Mouse (Mus musculus): ENCODE measurements around the gene Casz1. TPM values are rescaled to one million over a fixed set of nuclear protein-coding genes. Genes with fewer than 3 reads are reported as not detected.
A peak's percentile ranks its signal among the peaks of the same experiment; 100 is the strongest.

Gene Casz1
- total RNA-seq, 2 experiments from 2014 or later: 1.7 to 3.3 TPM

DNA sequence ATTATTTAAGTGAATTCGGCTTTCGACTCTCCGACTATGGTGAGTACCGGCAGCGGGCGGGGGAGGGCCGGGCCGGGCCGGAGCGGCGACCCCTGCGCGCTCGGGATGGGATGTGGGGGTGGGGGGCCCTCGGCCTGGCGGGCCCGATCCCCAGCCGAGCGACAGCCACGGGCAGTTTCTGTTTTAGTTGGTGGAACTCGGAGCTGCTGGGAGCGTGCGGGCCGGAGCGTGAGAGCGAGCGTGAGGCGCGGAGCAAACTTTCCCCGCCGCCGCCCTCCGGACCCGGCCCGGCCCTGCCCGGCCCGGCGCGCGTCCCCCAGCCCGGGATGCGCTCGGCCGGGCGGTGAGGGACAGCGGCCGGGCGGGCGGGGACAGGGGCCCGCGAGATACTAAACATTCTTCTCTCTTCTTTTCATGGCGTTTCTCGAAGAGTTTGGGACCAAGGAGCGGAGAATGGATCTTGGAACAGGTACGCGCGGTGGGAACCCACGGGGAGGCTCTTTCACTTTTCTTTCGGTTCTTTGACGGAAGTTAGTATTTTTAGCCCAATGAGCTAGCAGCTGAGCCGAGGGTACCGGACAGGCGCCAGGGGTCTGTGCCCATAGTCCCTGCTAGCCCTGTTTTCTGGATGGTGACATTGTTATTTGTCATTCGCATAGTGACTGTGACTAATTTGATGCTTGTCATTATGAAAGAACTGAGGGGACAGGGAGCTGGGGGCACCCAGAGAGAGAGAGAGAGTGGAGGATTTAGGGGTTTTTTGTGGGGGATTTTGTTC, 97.2 kb downstream of the Casz1 start:
- ATAC-seq (ENCODE audit: poor library complexity, severe bottlenecking): no peak

DNA sequence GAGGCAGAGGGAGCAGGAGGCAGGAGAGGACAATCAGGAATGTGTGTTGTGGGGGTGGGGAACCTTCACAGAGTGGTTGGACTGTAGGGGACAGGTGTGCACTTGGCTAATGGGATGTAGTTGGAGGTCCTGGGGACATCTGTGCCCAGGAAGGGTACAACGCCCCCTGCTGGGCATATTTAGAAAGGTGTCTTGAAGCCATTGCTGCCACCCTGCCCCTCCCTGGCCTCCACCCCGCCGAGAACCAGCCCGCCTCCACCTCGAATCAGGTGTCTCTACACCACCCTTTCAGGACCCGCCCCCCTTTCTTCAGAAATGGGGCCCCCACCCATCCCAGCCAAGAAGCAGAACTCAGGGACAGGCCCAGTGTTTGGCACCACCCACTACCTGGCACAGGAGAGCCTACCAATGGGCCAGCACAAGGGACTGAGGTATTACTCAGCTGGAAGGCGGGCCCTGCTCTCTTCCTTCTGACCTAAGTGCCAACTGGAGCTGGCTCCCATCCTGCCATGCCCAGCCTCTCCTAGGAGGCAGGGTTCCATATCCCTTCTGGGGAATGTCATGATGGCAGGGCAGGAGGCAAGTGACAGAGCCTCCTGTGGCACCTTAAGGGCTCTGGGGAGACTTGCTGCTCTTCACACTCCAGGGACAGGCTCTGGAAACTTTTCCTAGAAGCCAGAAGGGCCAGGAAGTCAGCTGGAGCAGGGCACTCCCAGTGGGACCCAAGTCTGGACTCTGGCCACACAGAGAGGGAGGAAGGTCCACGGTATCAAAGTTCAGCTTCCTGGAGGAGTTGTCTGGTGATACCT, 98.9 kb downstream of the Casz1 start:
- ATAC-seq (ENCODE audit: poor library complexity, severe bottlenecking): peak; percentile 44

DNA sequence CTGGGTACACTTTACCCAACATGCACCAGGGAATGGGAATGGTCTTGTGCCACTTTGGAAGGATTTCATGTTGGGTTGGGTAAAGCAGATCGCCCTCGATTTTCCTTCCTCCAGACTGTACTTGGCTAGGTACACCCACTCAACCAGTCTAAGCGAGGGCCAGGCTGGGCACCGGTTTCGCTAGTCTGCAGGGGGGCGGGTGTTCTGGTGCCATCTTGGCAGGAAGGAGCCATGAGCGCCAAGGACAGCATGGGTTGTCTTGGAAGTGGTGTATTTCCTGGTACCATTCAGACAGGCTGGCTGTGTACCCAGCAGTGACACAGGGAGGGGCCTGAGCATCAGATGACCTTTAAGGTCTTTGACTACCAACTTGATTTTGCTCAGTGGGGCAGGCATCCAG, 101.1 kb downstream of the Casz1 start:
- no peak for ATAC-seq (ENCODE audit: poor library complexity, severe bottlenecking)

DNA sequence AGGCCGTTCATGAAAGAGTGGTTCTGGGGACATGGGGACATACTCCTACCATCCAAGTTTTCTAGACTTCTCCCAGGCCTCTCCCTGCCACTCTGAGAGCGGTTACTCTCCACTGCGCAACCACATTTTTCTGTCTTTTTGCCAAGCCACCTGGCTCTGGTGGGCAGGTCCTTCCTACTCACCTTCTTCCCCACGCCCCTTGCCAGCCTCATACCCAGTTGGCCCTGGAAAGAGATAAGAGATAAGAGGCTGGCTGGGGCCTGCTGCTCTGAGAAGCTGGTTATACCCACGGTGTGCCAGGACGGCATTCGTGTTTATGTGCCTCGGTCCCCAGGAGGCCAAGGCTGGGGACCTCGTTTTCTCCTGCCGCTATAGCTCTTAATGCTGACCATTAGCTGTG, 102.6 kb downstream of the Casz1 start:
- ATAC-seq (ENCODE audit: poor library complexity, severe bottlenecking): no peak

GRCm38 (mm10) chr4:148908214-148908681, 104.0 kb downstream of the Casz1 start:
- peak; percentile 29; the same call in 1 of the 2 replicates for ATAC-seq (ENCODE audit: poor library complexity, severe bottlenecking)

DNA sequence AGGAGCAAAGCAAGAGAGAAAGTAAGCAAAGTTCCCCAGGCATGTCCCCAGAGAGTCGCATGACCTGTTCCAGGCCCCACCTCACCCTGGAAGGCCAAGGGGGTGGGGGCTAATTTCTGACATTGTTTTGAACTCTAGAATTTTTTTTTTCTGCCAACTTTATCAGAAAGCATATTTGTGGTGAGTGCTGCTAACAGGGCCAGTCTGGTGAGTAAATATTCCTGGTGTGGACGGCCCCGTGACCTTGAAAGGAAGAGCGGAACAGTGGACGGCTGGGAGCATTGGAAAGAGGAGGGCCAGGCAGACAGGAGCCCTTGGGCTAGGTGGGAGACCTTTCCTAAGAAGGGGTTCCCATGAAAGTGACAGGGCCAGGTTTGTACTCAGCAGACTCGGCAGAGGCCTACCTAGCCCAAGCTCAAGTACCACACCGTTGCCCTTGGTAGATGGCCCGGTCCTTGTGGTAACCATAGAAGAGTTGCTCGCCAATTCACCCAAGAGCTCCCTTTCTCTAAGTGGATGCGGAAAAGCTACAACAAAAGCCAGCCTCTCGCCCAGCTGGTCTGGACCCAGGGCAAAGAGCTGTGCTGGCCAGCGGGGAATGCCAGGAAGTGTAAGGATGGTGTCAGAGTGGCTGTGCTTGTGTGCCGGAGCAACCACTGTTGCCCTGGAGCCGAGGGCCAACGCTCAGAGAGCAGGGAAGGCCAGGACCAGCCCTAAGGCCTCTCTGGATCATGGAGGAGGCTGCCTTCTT, 104.7 kb downstream of the Casz1 start:
- ATAC-seq (ENCODE audit: poor library complexity, severe bottlenecking): no peak

GRCm38 (mm10) chr4:148909566-148909965, 105.3 kb downstream of the Casz1 start:
- ATAC-seq (ENCODE audit: poor library complexity, severe bottlenecking): no peak

GRCm38 (mm10) chr4:148912134-148912533, 107.9 kb downstream of the Casz1 start:
- ATAC-seq (ENCODE audit: poor library complexity, severe bottlenecking): no peak

DNA sequence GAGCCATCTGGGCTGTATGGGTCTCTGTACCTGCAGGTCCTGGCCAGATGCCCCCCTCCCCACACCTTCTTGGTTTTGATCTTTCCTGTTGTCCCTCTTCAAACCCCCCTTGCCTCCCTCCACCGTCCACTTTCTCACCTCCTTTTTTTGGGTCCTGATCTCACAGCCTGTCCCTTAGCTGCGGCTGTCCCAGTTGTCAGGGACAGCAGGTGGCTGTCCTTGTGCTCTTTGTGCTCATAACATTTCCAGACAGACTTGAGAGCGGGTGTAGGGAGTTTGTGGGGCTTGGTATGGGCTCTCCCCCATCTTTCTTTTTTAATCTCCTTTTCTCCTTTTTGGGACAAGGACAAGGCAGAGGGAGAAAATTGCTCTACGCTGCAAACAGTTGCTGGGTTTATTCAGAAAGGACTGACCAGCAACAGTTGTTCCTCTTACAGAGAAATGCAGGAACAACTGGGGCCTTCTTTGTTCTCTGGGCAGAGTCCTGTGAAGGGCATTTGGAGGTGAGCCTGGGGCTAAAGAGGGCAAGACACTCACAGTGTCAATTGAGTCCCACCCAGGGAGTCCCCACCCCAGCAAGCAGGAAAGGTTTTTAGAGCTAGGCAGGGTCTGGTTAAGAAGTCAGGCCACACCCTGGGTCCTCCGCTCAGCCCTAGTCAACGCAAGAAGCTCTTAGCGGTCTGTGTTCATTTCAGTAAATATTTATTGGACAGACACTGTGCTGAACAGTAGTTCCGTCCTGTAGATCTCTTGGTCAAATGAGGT, 108.8 kb downstream of the Casz1 start:
- no peak for ATAC-seq (ENCODE audit: poor library complexity, severe bottlenecking)

GRCm38 (mm10) chr4:148914863-148915622, 110.8 kb downstream of the Casz1 start:
- ATAC-seq (ENCODE audit: poor library complexity, severe bottlenecking): peak; percentile 27; the same call in 1 of the 2 replicates

GRCm38 (mm10) chr4:148915849-148916248, 111.6 kb downstream of the Casz1 start:
- ATAC-seq (ENCODE audit: poor library complexity, severe bottlenecking): no peak

- no peak for ATAC-seq (ENCODE audit: poor library complexity, severe bottlenecking)
Observed at GRCm38 (mm10) chr4:148918707-148919447, 114.6 kb downstream of the Casz1 start.

- ATAC-seq (ENCODE audit: poor library complexity, severe bottlenecking): no peak
Observed at GRCm38 (mm10) chr4:148920610-148921009, 116.4 kb downstream of the Casz1 start.

- no peak for ATAC-seq (ENCODE audit: poor library complexity, severe bottlenecking)
Observed at GRCm38 (mm10) chr4:148922221-148922700, 118.0 kb downstream of the Casz1 start.

DNA sequence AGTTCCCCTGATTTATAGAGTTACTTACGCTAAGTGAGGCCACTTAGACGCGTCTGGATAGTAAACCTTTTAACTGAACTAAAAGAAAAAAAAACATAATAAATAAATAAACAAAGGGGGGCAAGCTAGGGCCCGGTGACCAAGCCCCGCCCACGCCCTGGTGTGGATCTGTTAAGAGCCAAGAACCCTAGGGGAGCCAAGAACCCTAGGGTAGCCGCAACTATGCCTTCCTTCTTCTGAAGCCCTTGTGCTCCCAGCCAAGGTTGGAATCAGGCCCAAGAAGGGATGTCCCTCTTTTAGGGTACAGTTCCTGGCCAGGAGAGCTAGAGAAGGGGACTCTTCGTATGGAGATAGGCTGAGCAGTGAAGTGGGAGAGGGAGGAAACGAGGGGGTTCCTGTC, 119.2 kb downstream of the Casz1 start:
- ATAC-seq (ENCODE audit: poor library complexity, severe bottlenecking): no peak

- ATAC-seq (ENCODE audit: poor library complexity, severe bottlenecking): no peak
Observed at GRCm38 (mm10) chr4:148923976-148924375, 119.7 kb downstream of the Casz1 start.

DNA sequence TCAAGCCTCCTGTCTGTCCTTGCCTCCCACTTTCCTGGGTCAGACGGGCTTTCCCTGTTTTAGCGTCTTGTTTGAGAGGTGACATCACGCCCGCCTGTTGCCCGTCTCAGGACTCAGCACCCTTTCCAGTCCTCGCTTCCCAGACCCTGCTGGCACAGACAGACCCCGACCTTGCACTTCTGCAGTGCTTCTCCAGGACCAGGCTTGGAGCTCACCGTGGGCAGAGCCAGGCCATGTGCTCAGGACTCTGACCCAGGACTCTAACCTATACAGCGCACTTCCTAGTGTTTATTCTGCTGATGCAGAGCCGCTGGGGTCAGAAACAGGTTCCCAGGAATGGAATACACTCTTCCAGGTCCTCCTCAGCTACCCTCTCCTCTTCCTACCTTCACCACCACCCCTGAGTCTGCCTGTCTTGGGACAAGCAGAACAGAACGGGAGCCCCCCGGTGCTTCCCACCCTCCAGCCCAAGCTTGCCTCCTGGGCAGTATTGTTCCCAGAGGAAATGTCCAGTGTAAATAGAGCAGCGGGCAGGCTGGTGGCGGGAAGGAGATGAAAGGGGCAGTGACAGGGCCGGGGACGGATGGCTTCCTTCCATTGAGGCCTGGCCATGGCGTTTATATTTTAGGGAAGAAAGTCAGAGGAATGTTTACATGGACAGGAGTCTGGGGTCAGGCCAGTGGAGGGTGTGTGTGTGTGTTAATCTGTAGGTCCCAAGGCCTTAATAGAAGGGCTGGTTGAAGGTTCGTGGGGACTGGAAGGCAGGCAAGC, 121.5 kb downstream of the Casz1 start:
- ATAC-seq (ENCODE audit: poor library complexity, severe bottlenecking): no peak

GRCm38 (mm10) chr4:148926459-148926858, 122.2 kb downstream of the Casz1 start:
- ATAC-seq (ENCODE audit: poor library complexity, severe bottlenecking): no peak

All from megakaryocyte, adult 5-6 weeks (primary cell).